Mouse (Mus musculus) stomach, embryonic 15.5 days (tissue): Measurements from ENCODE around the gene Vps9d1. TPM values are rescaled to one million over a fixed set of nuclear protein-coding genes. Genes with fewer than 3 reads are reported as not detected.

Experiments
- ATAC-seq: fragments of 200-750 bp; cut with Nextera tagmentation; 2 replicates; pipeline ENCODE4 v1.8.0; 2017; ENCODE audit warnings: low read depth, moderate number of reproducible peaks, moderate TSS enrichment; ENCODE audit not compliant: insufficient read depth, low FRiP score
- H3K27ac ChIP-seq: fragments of 300-500 bp; sonication (generic); 2 replicates; pipeline ENCODE4 v1.5.1; 2015; ENCODE audit warnings: mild to moderate bottlenecking, inconsistent platforms
- H3K27me3 ChIP-seq: fragments of 300-500 bp; sonication (generic); replicated peaks from 2 replicates; pipeline ENCODE4 v1.6.1; 2015; ENCODE audit warnings: inconsistent platforms
- H3K36me3 ChIP-seq: fragments of 300-500 bp; sonication (generic); 2 replicates; pipeline ENCODE4 v1.6.1; 2015; ENCODE audit warnings: inconsistent platforms
- H3K4me1 ChIP-seq: fragments of 300-500 bp; sonication (generic); 2 replicates; pipeline ENCODE4 v1.6.1; 2015; ENCODE audit warnings: inconsistent platforms
- H3K4me2 ChIP-seq: fragments of 300-500 bp; sonication (generic); 2 replicates; pipeline ENCODE4 v1.6.1; 2015; ENCODE audit warnings: mild to moderate bottlenecking, inconsistent platforms
- H3K4me3 ChIP-seq: fragments of 300-500 bp; sonication (generic); replicated peaks from 2 replicates; pipeline ENCODE4 v1.5.1; 2015; ENCODE audit warnings: inconsistent platforms
- H3K9ac ChIP-seq: fragments of 300-500 bp; sonication (generic); 2 replicates; pipeline ENCODE4 v1.6.1; 2015; ENCODE audit warnings: inconsistent platforms
- H3K9me3 ChIP-seq: fragments of 300-500 bp; sonication (generic); 2 replicates; pipeline ENCODE4 v1.6.1; 2016; ENCODE audit warnings: inconsistent platforms
- WGBS: fragments of 180-500 bp; shearing (Covaris S2); methylation state at CpG from one replicate; pipeline ENCODE4 v1.1.7; 2015; 5-methylcytosine and 5-hydroxymethylcytosine counted together
- polyA plus RNA-seq: library from polyadenylated mRNA; unstranded; fragments of >200 nt; fragmentation: Nextera tagmentation; extraction: Ambion mirVana; gene quantifications from 2 replicates; pipeline ENCODE4 v1.2.1, GENCODE M21; 2015

Gene Vps9d1
- polyA plus RNA-seq, 1 experiment from 2014 or later: 22.5 TPM

DNA sequence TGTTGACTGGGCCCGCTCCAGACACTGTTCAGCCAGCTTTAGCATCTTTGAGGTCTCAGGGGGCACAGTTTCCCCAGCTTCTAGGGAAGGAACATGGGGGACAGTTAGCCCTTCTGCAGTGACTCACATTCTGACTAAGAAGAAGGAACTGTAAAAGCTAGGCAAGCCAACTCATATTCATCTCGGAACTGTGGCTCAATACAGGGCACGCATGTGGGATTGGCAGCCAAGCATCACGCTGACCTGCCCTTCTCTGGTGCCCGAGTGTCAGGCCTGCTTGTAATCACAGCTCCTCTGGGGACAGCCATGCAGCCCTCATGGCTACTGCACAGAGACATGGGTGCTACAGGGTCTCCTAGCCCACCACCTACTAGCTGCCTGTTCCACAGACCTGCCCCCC, 3.2 kb downstream of the Vps9d1 start:
- ATAC-seq: no peak
- Histone ChIP-seq H3K9ac (no peak overlapping the region), H3K4me2 (no peak overlapping the region), H3K4me3 (no peak overlapping the region), H3K4me1 (peaks cover 19% of the 10 kb centered on the region), H3K27me3 (no peaks in the 10 kb centered on the region), H3K27ac (no peak overlapping the region), H3K36me3 (peaks cover 36% of the 10 kb centered on the region; the same call in 1 of the 2 replicates), H3K9me3 (no peaks in the 10 kb centered on the region)
- WGBS: 95% methylated on average over 5 of the region's 5 CpGs

DNA sequence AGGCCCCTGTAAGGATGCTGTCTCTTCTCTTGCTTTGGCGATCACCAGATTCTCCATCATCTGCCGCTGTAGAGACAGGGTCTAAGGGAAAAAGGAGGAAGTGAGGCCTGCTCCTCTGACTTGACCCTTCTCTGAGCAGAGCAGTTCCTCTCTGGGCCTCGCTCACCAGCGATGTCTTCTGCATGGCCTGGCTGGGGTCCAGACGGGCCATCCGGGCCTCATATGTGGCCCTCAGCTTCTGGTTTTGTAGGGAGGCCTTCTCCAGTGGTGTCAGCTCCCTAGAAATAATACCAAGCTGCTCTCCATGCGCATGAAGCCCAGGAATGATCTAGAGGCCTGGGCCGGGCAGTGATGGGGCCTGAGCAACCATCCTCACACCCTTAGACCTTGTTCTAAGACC, 5.6 kb downstream of the Vps9d1 start:
- WGBS: 90% methylated on average over 8 of the region's 8 CpGs
- Histone ChIP-seq H3K4me2 (no peak overlapping the region), H3K9me3 (no peaks in the 10 kb centered on the region)

DNA sequence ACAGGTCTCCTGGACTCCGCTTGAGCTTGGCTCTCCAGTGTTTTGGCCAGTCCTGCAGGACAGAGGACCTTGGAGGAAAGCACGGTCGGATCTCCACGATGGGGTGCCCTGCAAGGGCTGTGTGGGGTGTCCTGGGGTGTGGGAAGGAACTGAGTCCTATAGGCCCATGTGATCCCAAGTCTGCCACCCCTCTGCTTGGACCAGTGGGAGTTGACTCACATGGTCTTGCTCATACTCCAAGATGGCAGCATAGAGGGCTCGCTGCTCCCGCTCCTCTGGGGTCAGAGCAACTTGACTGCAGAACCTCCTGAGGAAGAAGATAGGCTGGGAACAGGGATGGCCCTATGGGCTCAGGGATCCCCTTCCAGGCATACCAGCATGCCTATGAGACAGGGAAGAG, 6.4 kb downstream of the Vps9d1 start:
- Histone ChIP-seq H3K9ac (no peak overlapping the region), H3K4me2 (no peak overlapping the region), H3K4me3 (no peak overlapping the region), H3K36me3 (peaks cover 42% of the 10 kb centered on the region; the same call in 1 of the 2 replicates), H3K9me3 (no peaks in the 10 kb centered on the region), H3K4me1 (peaks cover under 1% of the 10 kb centered on the region), H3K27me3 (no peaks in the 10 kb centered on the region), H3K27ac (no peak overlapping the region)
- no peak for ATAC-seq
- WGBS: 96% methylated on average over 6 of the region's 6 CpGs

More for the DNA sequence above, 5.6 kb downstream of the Vps9d1 start:
- Histone ChIP-seq H3K4me1 (peaks cover 8% of the 10 kb centered on the region), H3K9ac (no peak overlapping the region), H3K27ac (no peak overlapping the region), H3K27me3 (no peaks in the 10 kb centered on the region), H3K36me3 (peaks cover 38% of the 10 kb centered on the region; the same call in 1 of the 2 replicates), H3K4me3 (no peak overlapping the region)
- no peak for ATAC-seq

DNA sequence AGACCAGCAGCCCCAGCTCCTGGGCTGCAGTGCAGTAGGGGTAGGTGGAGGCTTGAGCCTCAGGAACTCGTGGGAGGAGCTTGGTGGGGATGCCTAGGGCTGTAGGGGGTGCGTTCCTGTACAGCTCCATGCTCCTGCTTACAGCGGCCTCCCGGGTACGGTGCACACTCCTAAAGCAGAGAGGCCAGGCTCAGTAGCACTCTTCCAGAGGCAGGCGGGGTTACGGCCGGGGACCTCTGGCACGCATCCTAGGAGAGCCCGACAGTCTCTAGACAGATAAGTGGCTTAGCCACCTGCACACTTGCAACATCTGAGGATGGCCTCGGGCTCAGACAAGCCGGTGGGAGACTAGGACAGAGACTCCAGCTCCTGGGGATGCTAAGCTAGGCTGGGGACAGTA, 8.6 kb downstream of the Vps9d1 start:
- ATAC-seq: no peak
- Histone ChIP-seq H3K4me3 (no peak overlapping the region), H3K9ac (no peak overlapping the region), H3K27ac (no peak overlapping the region), H3K9me3 (no peaks in the 10 kb centered on the region), H3K4me2 (no peak overlapping the region), H3K4me1 (no peaks in the 10 kb centered on the region), H3K27me3 (no peaks in the 10 kb centered on the region), H3K36me3 (peaks cover 38% of the 10 kb centered on the region; the same call in 1 of the 2 replicates)
- WGBS: 89% methylated on average over 12 of the region's 12 CpGs

DNA sequence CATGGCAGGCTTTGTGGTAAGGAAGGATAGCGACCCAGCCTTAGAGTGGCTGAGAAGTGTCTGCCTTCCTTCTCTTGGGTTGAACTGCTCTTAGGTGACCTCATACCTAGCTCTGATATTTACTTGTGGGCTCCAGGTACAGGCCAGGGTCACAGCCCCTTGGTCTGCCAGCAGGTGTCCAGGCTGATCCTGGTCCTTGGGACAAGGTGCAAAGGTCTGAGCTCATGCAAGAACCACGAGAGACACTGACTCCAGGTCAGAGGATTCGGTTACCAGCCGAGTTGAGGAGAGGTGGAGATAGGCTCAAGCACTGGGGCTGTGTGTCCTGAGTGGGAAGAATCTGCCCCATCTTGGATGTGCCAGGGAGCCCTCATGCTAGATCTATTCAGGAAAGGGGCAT, 9.8 kb downstream of the Vps9d1 start:
- no peak for ATAC-seq
- H3K36me3 ChIP-seq: peaks cover 34% of the 10 kb centered on the region; the same call in 1 of the 2 replicates

DNA sequence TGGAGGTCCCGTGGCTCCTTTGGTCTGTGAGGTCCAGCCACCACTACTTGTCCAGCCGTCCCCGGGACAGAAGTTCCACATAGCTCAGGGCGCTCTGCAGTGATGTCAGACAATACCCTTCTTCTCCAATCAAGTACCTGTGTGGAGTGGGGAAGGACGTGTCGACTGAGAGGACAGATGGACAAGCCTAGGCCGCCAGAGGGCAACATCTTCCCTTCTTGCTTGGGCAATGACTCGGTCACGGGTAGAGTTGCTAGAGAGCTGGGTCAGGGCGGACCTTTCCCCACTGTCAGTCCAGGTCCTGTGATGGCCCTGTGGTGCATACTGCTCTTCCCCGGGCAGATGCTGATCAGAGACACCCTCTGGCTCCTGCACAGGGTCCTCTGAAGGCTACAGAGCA, 11.1 kb downstream of the Vps9d1 start:
- 72% methylated on average over 11 of the region's 11 CpGs for WGBS

More for the DNA sequence above, 9.8 kb downstream of the Vps9d1 start:
- 94% methylated on average over 4 of the region's 4 CpGs for WGBS
- Histone ChIP-seq H3K4me1 (no peaks in the 10 kb centered on the region), H3K27ac (no peak overlapping the region), H3K27me3 (no peaks in the 10 kb centered on the region), H3K9me3 (no peaks in the 10 kb centered on the region), H3K4me3 (no peak overlapping the region), H3K9ac (no peak overlapping the region), H3K4me2 (no peak overlapping the region)

DNA sequence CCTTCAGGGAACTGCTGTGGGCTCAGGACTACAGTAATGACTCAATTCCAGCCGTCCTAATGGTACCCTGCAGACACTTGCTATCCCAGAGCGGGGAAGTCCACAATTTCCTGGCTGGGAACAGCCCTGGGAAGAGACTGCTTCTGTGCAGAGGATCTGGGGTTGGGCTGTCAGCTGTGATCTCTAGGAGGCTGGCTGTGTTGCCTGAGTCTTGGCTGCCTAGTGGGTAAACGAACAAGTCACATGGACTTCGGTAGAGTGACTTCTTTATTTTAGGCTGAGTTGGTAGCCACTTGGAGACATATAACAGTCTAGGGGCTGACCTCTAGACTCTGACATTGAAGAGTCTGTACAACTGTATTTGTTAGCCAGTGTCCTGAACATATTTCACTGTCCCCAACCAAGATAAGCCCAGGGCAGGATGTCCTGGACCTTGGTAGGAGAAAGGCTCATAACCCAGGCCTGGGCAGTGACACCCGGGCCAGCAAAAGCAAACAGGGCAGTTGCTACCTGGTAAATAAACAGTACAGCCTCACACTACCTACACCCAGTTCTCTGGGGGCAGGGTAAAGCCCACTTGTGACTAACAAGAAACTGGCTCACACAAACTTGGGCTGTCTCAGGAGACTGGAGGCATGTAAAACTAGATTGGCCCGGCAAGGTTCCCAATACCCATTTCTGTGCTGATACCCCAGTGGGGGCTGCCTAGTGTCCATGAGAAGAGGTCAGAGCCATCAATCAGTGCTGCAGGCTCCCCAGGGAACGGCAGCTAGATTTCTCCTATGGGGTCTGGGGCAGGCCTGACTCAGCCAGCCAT, 11.8 kb downstream of the Vps9d1 start:
- WGBS: 81% methylated on average over 7 of the region's 7 CpGs
- Histone ChIP-seq H3K4me1 (no peaks in the 10 kb centered on the region), H3K4me3 (no peak overlapping the region), H3K36me3 (peaks cover 18% of the 10 kb centered on the region; the same call in 1 of the 2 replicates), H3K27ac (no peak overlapping the region), H3K27me3 (no peaks in the 10 kb centered on the region), H3K9me3 (no peaks in the 10 kb centered on the region), H3K4me2 (no peak overlapping the region), H3K9ac (no peak overlapping the region)
- ATAC-seq: no peak

More for the DNA sequence above, 11.1 kb downstream of the Vps9d1 start:
- Histone ChIP-seq H3K9me3 (no peaks in the 10 kb centered on the region), H3K27ac (no peak overlapping the region), H3K36me3 (peaks cover 25% of the 10 kb centered on the region; the same call in 1 of the 2 replicates), H3K4me2 (no peak overlapping the region), H3K4me3 (no peak overlapping the region), H3K9ac (no peak overlapping the region), H3K27me3 (no peaks in the 10 kb centered on the region), H3K4me1 (no peaks in the 10 kb centered on the region)
- no peak; the same call in 1 of the 2 replicates for ATAC-seq

DNA sequence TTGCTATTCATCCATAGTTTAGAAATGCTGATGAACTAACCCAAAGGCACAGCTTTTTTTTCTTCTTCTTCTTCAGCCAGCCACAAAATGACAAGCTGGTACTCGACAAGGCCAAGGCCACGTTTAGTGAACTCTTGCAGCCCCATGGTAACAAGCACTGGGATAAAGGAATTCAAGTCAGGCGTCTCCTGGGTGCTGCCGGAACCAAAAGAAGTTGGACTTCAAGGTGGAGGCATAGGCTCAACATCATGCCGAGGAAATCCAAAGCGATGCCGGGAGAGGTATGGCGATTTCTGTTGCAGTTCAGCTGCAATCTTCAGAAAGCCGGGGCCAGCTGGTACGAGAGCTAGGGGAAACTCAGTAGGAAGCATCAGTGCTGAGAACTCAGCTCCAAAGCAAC, 14.8 kb downstream of the Vps9d1 start:
- Histone ChIP-seq H3K4me1 (peaks cover 8% of the 10 kb centered on the region), H3K4me2 (no peak overlapping the region), H3K9me3 (no peaks in the 10 kb centered on the region), H3K9ac (no peak overlapping the region), H3K27ac (no peak overlapping the region), H3K4me3 (no peak overlapping the region), H3K27me3 (peaks cover 11% of the 10 kb centered on the region; the same call in 1 of the 2 replicates), H3K36me3 (0 out of 2 replicates have a peak, but pooled peaks cover 4% of the 10 kb centered on the region)
- no peak for ATAC-seq
- WGBS: 86% methylated on average over 10 of the region's 10 CpGs

DNA sequence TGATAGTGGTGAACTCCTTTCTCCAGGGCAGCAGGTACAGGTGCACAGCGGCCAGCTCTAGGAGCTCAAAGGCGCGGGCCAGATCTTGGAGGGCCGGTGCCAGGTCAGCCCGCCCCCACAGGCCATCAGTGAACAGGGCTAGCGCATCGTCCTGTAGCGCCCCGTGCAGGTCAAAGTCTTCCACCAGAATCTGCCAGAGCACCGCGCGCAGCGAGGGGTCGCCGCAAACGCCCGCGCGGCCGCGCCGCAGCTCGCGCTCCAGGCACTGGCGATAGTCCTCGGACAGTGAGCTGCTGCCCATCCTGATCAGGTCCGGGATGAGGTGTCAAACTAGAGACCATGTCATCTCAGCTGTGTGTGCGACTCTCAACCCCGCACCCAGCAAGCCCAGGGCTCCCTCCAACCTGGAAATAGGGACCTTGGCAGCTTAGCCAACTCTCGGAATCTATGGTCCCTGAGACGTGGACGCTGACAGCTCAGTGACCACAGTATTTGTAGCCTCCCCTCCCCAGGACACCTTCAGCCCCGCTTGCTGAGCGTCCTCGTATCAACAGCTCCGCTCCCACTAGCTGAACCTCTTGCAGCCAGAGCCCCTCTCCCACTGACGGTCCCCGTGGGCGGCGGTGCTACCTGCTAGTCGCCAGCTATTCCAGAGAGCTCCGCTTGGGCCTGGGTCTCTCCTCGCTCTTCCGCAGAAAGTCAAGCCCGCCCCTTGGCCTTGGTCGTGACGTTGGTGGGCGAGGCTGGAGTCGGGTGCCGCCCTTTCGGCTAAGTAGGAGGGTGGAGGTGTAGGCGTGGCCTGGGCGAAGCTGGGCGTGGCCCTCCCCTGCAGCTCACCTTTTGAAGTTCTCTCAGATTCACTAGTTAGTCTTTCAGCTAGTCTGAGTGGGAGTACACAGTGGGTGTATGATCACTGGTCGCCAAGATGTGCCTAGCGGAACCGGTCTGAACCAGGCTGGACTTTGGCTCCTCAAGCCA, 18.3 kb downstream of the Vps9d1 start, which contains the start of gene Spata2l:
Gene Spata2l (minus strand): TSS at position 714 of the 978 bp plus-strand sequence.
- no peak within 1 kb of the TSS for H3K27ac ChIP-seq
- H3K27me3 ChIP-seq: peaks cover 14% of the 10 kb centered on the region; the same call in 1 of the 2 replicates
- peak within 1 kb of the TSS; percentile 96 for H3K4me2 ChIP-seq
- no peaks in the 10 kb centered on the region for H3K9me3 ChIP-seq
- ATAC-seq: peak; percentile 83
- peak within 1 kb of the TSS; percentile 62 for H3K4me3 ChIP-seq
- no peaks in the 10 kb centered on the region for H3K36me3 ChIP-seq
- H3K9ac ChIP-seq: peak within 1 kb of the TSS; percentile 56
- WGBS: under 1% methylated on average over 57 of the region's 57 CpGs
- peaks cover 8% of the 10 kb centered on the region for H3K4me1 ChIP-seq

DNA sequence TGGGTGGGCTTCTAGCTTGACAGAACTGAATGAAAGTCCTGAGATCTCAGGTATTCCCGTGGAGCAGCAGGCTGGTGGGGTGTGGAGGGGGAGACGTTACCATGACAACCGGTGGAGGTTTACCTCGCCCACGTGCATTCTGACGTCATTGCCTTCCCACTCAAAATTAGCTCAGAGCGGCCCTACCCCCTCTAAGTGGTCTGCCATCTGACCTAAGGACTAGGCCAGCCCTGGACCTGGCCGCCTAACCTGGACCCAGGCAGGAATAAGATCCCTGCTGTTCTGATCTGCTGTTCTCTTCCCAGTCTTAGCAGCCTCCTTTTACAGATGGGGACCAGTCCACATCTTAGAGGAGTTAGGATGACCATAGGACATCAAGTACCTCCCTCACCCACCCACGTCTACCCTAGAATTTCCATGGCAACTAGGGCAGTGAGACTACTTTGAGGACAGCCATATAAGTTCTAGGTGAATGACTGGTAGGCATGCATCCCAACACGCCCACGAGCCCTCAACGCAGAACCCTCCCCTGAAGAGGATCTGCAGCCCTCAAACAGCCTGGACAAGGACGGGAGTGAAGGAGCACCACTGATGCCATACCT, 19.1 kb downstream of the Vps9d1 start:
- Histone ChIP-seq H3K9me3 (no peaks in the 10 kb centered on the region), H3K4me1 (peaks cover 8% of the 10 kb centered on the region), H3K4me2 (peak overlapping the region; percentile 96), H3K4me3 (peak overlapping the region; percentile 62), H3K9ac (peak overlapping the region; percentile 56), H3K27me3 (peaks cover 14% of the 10 kb centered on the region; the same call in 1 of the 2 replicates), H3K27ac (no peak overlapping the region), H3K36me3 (no peaks in the 10 kb centered on the region)
- WGBS: 28% methylated on average over 13 of the region's 13 CpGs
- no peak for ATAC-seq

DNA sequence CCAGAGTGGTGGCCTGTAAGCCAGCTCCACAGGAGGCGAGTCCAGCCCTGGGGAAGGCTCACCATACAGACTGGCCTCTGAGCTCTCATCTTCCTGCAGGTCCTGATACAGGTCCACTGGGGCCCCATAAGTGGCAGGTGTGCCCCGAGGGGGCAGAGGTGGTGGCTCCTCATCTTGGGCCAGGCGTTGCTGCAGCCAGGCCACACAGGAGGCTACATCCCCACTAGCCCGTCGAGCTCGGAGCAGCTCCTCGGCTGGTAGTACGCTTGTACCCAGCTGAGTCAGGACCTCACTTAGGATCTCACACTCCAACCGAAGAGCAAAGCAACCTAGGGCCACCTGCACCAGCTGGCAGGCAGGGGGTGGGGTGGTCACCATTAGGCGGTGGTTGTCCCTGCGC, 20.4 kb downstream of the Vps9d1 start:
- 77% methylated on average over 11 of the region's 11 CpGs for WGBS
- Histone ChIP-seq H3K27ac (no peak overlapping the region), H3K4me2 (no peak overlapping the region), H3K9ac (no peak overlapping the region), H3K4me3 (no peak overlapping the region), H3K4me1 (peaks cover 8% of the 10 kb centered on the region), H3K36me3 (0 out of 2 replicates have a peak, but pooled peaks cover 6% of the 10 kb centered on the region), H3K9me3 (no peaks in the 10 kb centered on the region), H3K27me3 (peaks cover 14% of the 10 kb centered on the region; the same call in 1 of the 2 replicates)
- ATAC-seq: no peak
